Mouse (Mus musculus): ENCODE data around the gene Ckm. TPM values are rescaled to one million over a fixed set of nuclear protein-coding genes. Genes with fewer than 3 reads are reported as not detected.

Gene Ckm
- total and polyA plus RNA-seq, 2 experiments from 2014 or later: 0.48 TPM; not detected in 1

GRCm38 (mm10) chr7:19464367-19465307 lies 60.1 kb downstream of the Ckm start:
- Histone ChIP-seq H3K9me3 (ENCODE audit: low read length) (no peaks in the 10 kb centered on the region), H3K9ac (0 out of 2 replicates have a peak overlapping the region, but pooled peaks have one; percentile 3), H3K4me2 (ENCODE audit: low read depth) (peak overlapping the region; percentile 17; the same call in 1 of the 2 replicates), H3K27me3 (ENCODE audit: insufficient read depth, low read length) (peaks cover 14% of the 10 kb centered on the region), H3K36me3 (ENCODE audit: insufficient read depth) (no peaks in the 10 kb centered on the region), H3K4me3 (ENCODE audit: low read depth, low read length) (no peak overlapping the region), H3K4me1 (ENCODE audit: insufficient read depth) (peaks cover 2% of the 10 kb centered on the region; the same call in 1 of the 2 replicates), H3K27ac (ENCODE audit: low read depth, low read length) (no peak overlapping the region)
- DNase-seq (no peak), ATAC-seq (peak; percentile 50; the same call in 1 of the 2 replicates)
- WGBS: 12% methylated on average over 22 of the region's 22 CpGs
- no peak for TF ChIP-seq CTCF (IDR thresholded peaks at IDR 0.05; ENCODE audit: low read depth)

- ATAC-seq: no peak
- no peaks in the 10 kb centered on the region for H3K36me3 ChIP-seq (ENCODE audit: insufficient read depth)
- TF ChIP-seq CTCF (IDR thresholded peaks at IDR 0.05; ENCODE audit: low read depth): no peak
- no peaks in the 10 kb centered on the region for H3K4me1 ChIP-seq (ENCODE audit: insufficient read depth)
- H3K27ac ChIP-seq (ENCODE audit: low read depth, low read length): no peak overlapping the region
- H3K4me2 ChIP-seq (ENCODE audit: low read depth): no peak overlapping the region
- H3K4me3 ChIP-seq (ENCODE audit: low read depth, low read length): no peak overlapping the region
- H3K27me3 ChIP-seq (ENCODE audit: insufficient read depth, low read length): peaks cover 27% of the 10 kb centered on the region
- H3K9me3 ChIP-seq (ENCODE audit: low read length): no peaks in the 10 kb centered on the region
- WGBS: 64% methylated on average over 5 of the region's 5 CpGs
- no peak for DNase-seq
- H3K9ac ChIP-seq: no peak overlapping the region
Observed at GRCm38 (mm10) chr7:19466602-19467145, 62.1 kb downstream of the Ckm start.

GRCm38 (mm10) chr7:19467638-19468037 lies 63.1 kb downstream of the Ckm start:
- H3K27ac ChIP-seq (ENCODE audit: low read depth, low read length): no peak overlapping the region
- no peak for DNase-seq
- H3K4me3 ChIP-seq (ENCODE audit: low read depth, low read length): no peak overlapping the region
- ATAC-seq: no peak
- H3K36me3 ChIP-seq (ENCODE audit: insufficient read depth): no peaks in the 10 kb centered on the region
- no peak overlapping the region for H3K9ac ChIP-seq
- no peak for TF ChIP-seq CTCF (IDR thresholded peaks at IDR 0.05; ENCODE audit: low read depth)
- H3K27me3 ChIP-seq (ENCODE audit: insufficient read depth, low read length): peaks cover 36% of the 10 kb centered on the region
- H3K9me3 ChIP-seq (ENCODE audit: low read length): no peaks in the 10 kb centered on the region
- no peak overlapping the region for H3K4me2 ChIP-seq (ENCODE audit: low read depth)
- no peaks in the 10 kb centered on the region for H3K4me1 ChIP-seq (ENCODE audit: insufficient read depth)
- 51% methylated on average over 6 of the region's 6 CpGs for WGBS

GRCm38 (mm10) chr7:19468279-19468678 lies 63.7 kb downstream of the Ckm start:
- DNase-seq (no peak), ATAC-seq (no peak)
- H3K27me3 ChIP-seq (ENCODE audit: insufficient read depth, low read length): peaks cover 41% of the 10 kb centered on the region
- no peak overlapping the region for H3K4me3 ChIP-seq (ENCODE audit: low read depth, low read length)
- WGBS: 67% methylated on average over 12 of the region's 12 CpGs
- no peak for TF ChIP-seq CTCF (IDR thresholded peaks at IDR 0.05; ENCODE audit: low read depth)
- H3K4me1 ChIP-seq (ENCODE audit: insufficient read depth): no peaks in the 10 kb centered on the region
- H3K9ac ChIP-seq: no peak overlapping the region
- no peak overlapping the region for H3K4me2 ChIP-seq (ENCODE audit: low read depth)
- H3K36me3 ChIP-seq (ENCODE audit: insufficient read depth): no peaks in the 10 kb centered on the region
- H3K9me3 ChIP-seq (ENCODE audit: low read length): no peaks in the 10 kb centered on the region
- H3K27ac ChIP-seq (ENCODE audit: low read depth, low read length): no peak overlapping the region

- no peak for TF ChIP-seq CTCF (IDR thresholded peaks at IDR 0.05; ENCODE audit: low read depth)
- Histone ChIP-seq H3K9ac (no peak overlapping the region), H3K27me3 (ENCODE audit: insufficient read depth, low read length) (peaks cover 41% of the 10 kb centered on the region), H3K36me3 (ENCODE audit: insufficient read depth) (no peaks in the 10 kb centered on the region), H3K27ac (ENCODE audit: low read depth, low read length) (no peak overlapping the region), H3K4me2 (ENCODE audit: low read depth) (no peak overlapping the region), H3K9me3 (ENCODE audit: low read length) (no peaks in the 10 kb centered on the region), H3K4me1 (ENCODE audit: insufficient read depth) (no peaks in the 10 kb centered on the region), H3K4me3 (ENCODE audit: low read depth, low read length) (no peak overlapping the region)
- ATAC-seq: no peak
- no peak for DNase-seq
- WGBS: 19% methylated on average over 23 of the region's 23 CpGs
Observed at GRCm38 (mm10) chr7:19469404-19469803, 64.8 kb downstream of the Ckm start.

- H3K27me3 ChIP-seq (ENCODE audit: insufficient read depth, low read length): peaks cover 41% of the 10 kb centered on the region
- no peaks in the 10 kb centered on the region for H3K36me3 ChIP-seq (ENCODE audit: insufficient read depth)
- H3K4me3 ChIP-seq (ENCODE audit: low read depth, low read length): no peak overlapping the region
- 8% methylated on average over 14 of the region's 14 CpGs for WGBS
- no peak overlapping the region for H3K4me2 ChIP-seq (ENCODE audit: low read depth)
- H3K4me1 ChIP-seq (ENCODE audit: insufficient read depth): no peaks in the 10 kb centered on the region
- no peak overlapping the region for H3K27ac ChIP-seq (ENCODE audit: low read depth, low read length)
- no peak for ATAC-seq
- TF ChIP-seq CTCF (IDR thresholded peaks at IDR 0.05; ENCODE audit: low read depth): no peak
- no peak overlapping the region for H3K9ac ChIP-seq
- no peaks in the 10 kb centered on the region for H3K9me3 ChIP-seq (ENCODE audit: low read length)
- DNase-seq: no peak
Observed at GRCm38 (mm10) chr7:19470308-19470707, 65.7 kb downstream of the Ckm start.

- H3K27ac ChIP-seq (ENCODE audit: low read depth, low read length): no peak overlapping the region
- no peaks in the 10 kb centered on the region for H3K36me3 ChIP-seq (ENCODE audit: insufficient read depth)
- peaks cover 44% of the 10 kb centered on the region for H3K27me3 ChIP-seq (ENCODE audit: insufficient read depth, low read length)
- no peaks in the 10 kb centered on the region for H3K9me3 ChIP-seq (ENCODE audit: low read length)
- TF ChIP-seq CTCF (IDR thresholded peaks at IDR 0.05; ENCODE audit: low read depth): no peak
- DNase-seq (no peak), ATAC-seq (no peak)
- H3K4me3 ChIP-seq (ENCODE audit: low read depth, low read length): no peak overlapping the region
- no peaks in the 10 kb centered on the region for H3K4me1 ChIP-seq (ENCODE audit: insufficient read depth)
- no peak overlapping the region for H3K9ac ChIP-seq
- WGBS: 40% methylated on average over 4 of the region's 4 CpGs
- H3K4me2 ChIP-seq (ENCODE audit: low read depth): no peak overlapping the region
Observed at GRCm38 (mm10) chr7:19472403-19472802, 67.8 kb downstream of the Ckm start.

MicroRNAs within 50 kb of the gene (microRNA counts, 519-probe panel; counts per million panel counts)
- microRNA mmu-miR-343: not detected

Small RNA genes lying within 50 kb of the gene (microRNA-seq; reads per million reads assigned to microRNA genes)
- 0 reads per million in 2 experiments for gene Mir343

Other genes starting within 250 kb of the Ckm start
- 16.9 and 20.2 TPM in 2 replicates for gene Gipr, start 238.6 kb upstream of the Ckm start, total RNA-seq (2014; rRNA removed)
- 5.3 and 8.0 TPM in 2 replicates for gene Gipr, start 238.6 kb upstream of the Ckm start, polyA plus RNA-seq (2015; fragmentation: Nextera tagmentation; extraction: Ambion mirVana)
- gene Eml2, start 228.4 kb upstream of the Ckm start, total RNA-seq (2014; rRNA removed): 63.6 and 64.8 TPM in 2 replicates
- gene Eml2, start 228.4 kb upstream of the Ckm start, polyA plus RNA-seq (2015; fragmentation: Nextera tagmentation; extraction: Ambion mirVana): 7.9 and 9.9 TPM in 2 replicates
- gene Gpr4, start 192.2 kb upstream of the Ckm start, total RNA-seq (2014; rRNA removed): 2.2 and 2.5 TPM in 2 replicates
- gene Gpr4, start 192.2 kb upstream of the Ckm start, polyA plus RNA-seq (2015; fragmentation: Nextera tagmentation; extraction: Ambion mirVana): 5.9 and 6.0 TPM in 2 replicates
- 32.2 and 34.4 TPM in 2 replicates for gene Opa3, start 176.4 kb upstream of the Ckm start, total RNA-seq (2014; rRNA removed)
- 35.1 and 35.8 TPM in 2 replicates for gene Opa3, start 176.4 kb upstream of the Ckm start, polyA plus RNA-seq (2015; fragmentation: Nextera tagmentation; extraction: Ambion mirVana)
- gene Vasp, start 133.0 kb upstream of the Ckm start, total RNA-seq (2014; rRNA removed): 40.6 and 45.9 TPM in 2 replicates
- gene Vasp, start 133.0 kb upstream of the Ckm start, polyA plus RNA-seq (2015; fragmentation: Nextera tagmentation; extraction: Ambion mirVana): 30.0 and 30.6 TPM in 2 replicates
- gene Ppm1n, start 124.7 kb upstream of the Ckm start, total RNA-seq (2014; rRNA removed): 2.3 and 3.2 TPM in 2 replicates
- gene Ppm1n, start 124.7 kb upstream of the Ckm start, polyA plus RNA-seq (2015; fragmentation: Nextera tagmentation; extraction: Ambion mirVana): 0.69 and 1.1 TPM in 2 replicates
- gene Rtn2, start 122.2 kb upstream of the Ckm start, total RNA-seq (2014; rRNA removed): 154 and 163 TPM in 2 replicates
- gene Rtn2, start 122.2 kb upstream of the Ckm start, polyA plus RNA-seq (2015; fragmentation: Nextera tagmentation; extraction: Ambion mirVana): 126 and 136 TPM in 2 replicates
- gene Fosb, start 94.7 kb upstream of the Ckm start, total RNA-seq (2014; rRNA removed): 1.6 and 5.1 TPM in 2 replicates
- gene Fosb, start 94.7 kb upstream of the Ckm start, polyA plus RNA-seq (2015; fragmentation: Nextera tagmentation; extraction: Ambion mirVana): 0.28 and 0.36 TPM in 2 replicates
- gene Ercc1, start 60.0 kb upstream of the Ckm start, total RNA-seq (2014; rRNA removed): 56.6 and 73.6 TPM in 2 replicates
- 80.5 and 81.0 TPM in 2 replicates for gene Ercc1, start 60.0 kb upstream of the Ckm start, polyA plus RNA-seq (2015; fragmentation: Nextera tagmentation; extraction: Ambion mirVana)
- 12.1 and 15.5 TPM in 2 replicates for gene Cd3eap, start 45.3 kb upstream of the Ckm start, total RNA-seq (2014; rRNA removed)
- gene Cd3eap, start 45.3 kb upstream of the Ckm start, polyA plus RNA-seq (2015; fragmentation: Nextera tagmentation; extraction: Ambion mirVana): 19.4 and 21.6 TPM in 2 replicates
- gene Ppp1r13l, start 45.0 kb upstream of the Ckm start, total RNA-seq (2014; rRNA removed): 0.76 and 1.2 TPM in 2 replicates
- gene Ppp1r13l, start 45.0 kb upstream of the Ckm start, polyA plus RNA-seq (2015; fragmentation: Nextera tagmentation; extraction: Ambion mirVana): 2.0 and 2.1 TPM in 2 replicates
- 47.7 and 58.2 TPM in 2 replicates for gene Ercc2, start 22.8 kb upstream of the Ckm start, total RNA-seq (2014; rRNA removed)
- 17.9 and 21.8 TPM in 2 replicates for gene Ercc2, start 22.8 kb upstream of the Ckm start, polyA plus RNA-seq (2015; fragmentation: Nextera tagmentation; extraction: Ambion mirVana)
- gene Klc3, start 672 bp upstream of the Ckm start, total RNA-seq (2014; rRNA removed): 2.2 and 3.0 TPM in 2 replicates
- 2.1 and 2.9 TPM in 2 replicates for gene Klc3, start 672 bp upstream of the Ckm start, polyA plus RNA-seq (2015; fragmentation: Nextera tagmentation; extraction: Ambion mirVana)
- gene Mark4, start 54.0 kb downstream of the Ckm start, total RNA-seq (2014; rRNA removed): 46.7 and 47.1 TPM in 2 replicates
- gene Mark4, start 54.0 kb downstream of the Ckm start, polyA plus RNA-seq (2015; fragmentation: Nextera tagmentation; extraction: Ambion mirVana): 16.1 and 21.0 TPM in 2 replicates
- 0.14 and 0.23 TPM in 2 replicates for gene Exoc3l2, start 58.6 kb downstream of the Ckm start, total RNA-seq (2014; rRNA removed)
- gene Exoc3l2, start 58.6 kb downstream of the Ckm start, polyA plus RNA-seq (2015; fragmentation: Nextera tagmentation; extraction: Ambion mirVana): 0.36 and 0.38 TPM in 2 replicates
- 17.3 and 17.8 TPM in 2 replicates for gene Bloc1s3, start 103.6 kb downstream of the Ckm start, total RNA-seq (2014; rRNA removed)
- gene Bloc1s3, start 103.6 kb downstream of the Ckm start, polyA plus RNA-seq (2015; fragmentation: Nextera tagmentation; extraction: Ambion mirVana): 4.5 and 5.1 TPM in 2 replicates
- 28.5 and 28.8 TPM in 2 replicates for gene Trappc6a, start 103.6 kb downstream of the Ckm start, total RNA-seq (2014; rRNA removed)
- 38.7 and 38.8 TPM in 2 replicates for gene Trappc6a, start 103.6 kb downstream of the Ckm start, polyA plus RNA-seq (2015; fragmentation: Nextera tagmentation; extraction: Ambion mirVana)
- 2.0 and 3.4 TPM in 2 replicates for gene Nkpd1, start 113.1 kb downstream of the Ckm start, total RNA-seq (2014; rRNA removed)
- 1.1 and 2.3 TPM in 2 replicates for gene Nkpd1, start 113.1 kb downstream of the Ckm start, polyA plus RNA-seq (2015; fragmentation: Nextera tagmentation; extraction: Ambion mirVana)
- 86.4 and 87.8 TPM in 2 replicates for gene Ppp1r37, start 158.3 kb downstream of the Ckm start, total RNA-seq (2014; rRNA removed)
- 23.4 and 27.2 TPM in 2 replicates for gene Ppp1r37, start 158.3 kb downstream of the Ckm start, polyA plus RNA-seq (2015; fragmentation: Nextera tagmentation; extraction: Ambion mirVana)
- 0.31 and 1.2 TPM in 2 replicates for gene Zfp296, start 172.5 kb downstream of the Ckm start, total RNA-seq (2014; rRNA removed)
- 0.09 and 0.16 TPM in 2 replicates for gene Zfp296, start 172.5 kb downstream of the Ckm start, polyA plus RNA-seq (2015; fragmentation: Nextera tagmentation; extraction: Ambion mirVana)
- 38.2 and 56.4 TPM in 2 replicates for gene Gemin7, start 172.8 kb downstream of the Ckm start, total RNA-seq (2014; rRNA removed)
- gene Gemin7, start 172.8 kb downstream of the Ckm start, polyA plus RNA-seq (2015; fragmentation: Nextera tagmentation; extraction: Ambion mirVana): 145 and 148 TPM in 2 replicates
- gene Clasrp, start 199.7 kb downstream of the Ckm start, total RNA-seq (2014; rRNA removed): 56.0 and 89.0 TPM in 2 replicates
- 50.1 and 56.8 TPM in 2 replicates for gene Clasrp, start 199.7 kb downstream of the Ckm start, polyA plus RNA-seq (2015; fragmentation: Nextera tagmentation; extraction: Ambion mirVana)
- gene Relb, start 224.7 kb downstream of the Ckm start, total RNA-seq (2014; rRNA removed): 6.5 and 6.9 TPM in 2 replicates
- gene Relb, start 224.7 kb downstream of the Ckm start, polyA plus RNA-seq (2015; fragmentation: Nextera tagmentation; extraction: Ambion mirVana): 4.5 and 5.4 TPM in 2 replicates